Mouse (Mus musculus) ES-Bruce4 (cell line): Measurements from ENCODE around the gene Por.

Experiments
- CTCF ChIP-seq: IDR thresholded peaks from one replicate; pipeline ENCODE4 v1.8.1; 2011; ENCODE audit warnings: low read depth, low read length
- EP300 ChIP-seq: IDR thresholded peaks from 2 replicates; pipeline ENCODE4 v1.6.1; 2011; ENCODE audit warnings: low read depth, low read length; ENCODE audit not compliant: insufficient read depth
- POLR2A ChIP-seq: IDR thresholded peaks from one replicate; pipeline ENCODE4 v1.8.1; 2011; ENCODE audit warnings: low read length; ENCODE audit not compliant: insufficient read depth

DNA sequence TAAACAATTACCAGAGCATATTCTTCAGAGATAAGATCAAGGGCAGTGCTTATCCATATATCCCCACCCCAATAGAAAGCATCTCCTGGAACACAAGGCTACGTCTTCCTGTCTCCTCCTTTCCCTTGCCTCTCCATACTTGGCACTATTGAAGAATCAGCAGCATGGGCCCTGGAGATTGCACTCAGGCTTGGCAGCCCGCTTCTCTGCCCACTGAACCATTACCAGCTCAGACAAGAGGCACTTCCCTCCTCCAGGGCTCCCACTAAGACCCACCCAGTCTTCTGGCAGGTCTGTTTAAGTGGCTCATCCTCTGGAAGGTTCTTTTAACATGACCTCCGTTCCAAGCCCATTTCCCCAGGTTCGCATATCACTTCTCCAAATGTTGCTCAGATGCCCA lies 106.7 kb downstream of the Por start:
- no peak for TF ChIP-seq CTCF
- no peak for TF ChIP-seq POLR2A
- TF ChIP-seq EP300: no peak
